Mouse (Mus musculus): ENCODE results near the gene Treh.

DNA sequence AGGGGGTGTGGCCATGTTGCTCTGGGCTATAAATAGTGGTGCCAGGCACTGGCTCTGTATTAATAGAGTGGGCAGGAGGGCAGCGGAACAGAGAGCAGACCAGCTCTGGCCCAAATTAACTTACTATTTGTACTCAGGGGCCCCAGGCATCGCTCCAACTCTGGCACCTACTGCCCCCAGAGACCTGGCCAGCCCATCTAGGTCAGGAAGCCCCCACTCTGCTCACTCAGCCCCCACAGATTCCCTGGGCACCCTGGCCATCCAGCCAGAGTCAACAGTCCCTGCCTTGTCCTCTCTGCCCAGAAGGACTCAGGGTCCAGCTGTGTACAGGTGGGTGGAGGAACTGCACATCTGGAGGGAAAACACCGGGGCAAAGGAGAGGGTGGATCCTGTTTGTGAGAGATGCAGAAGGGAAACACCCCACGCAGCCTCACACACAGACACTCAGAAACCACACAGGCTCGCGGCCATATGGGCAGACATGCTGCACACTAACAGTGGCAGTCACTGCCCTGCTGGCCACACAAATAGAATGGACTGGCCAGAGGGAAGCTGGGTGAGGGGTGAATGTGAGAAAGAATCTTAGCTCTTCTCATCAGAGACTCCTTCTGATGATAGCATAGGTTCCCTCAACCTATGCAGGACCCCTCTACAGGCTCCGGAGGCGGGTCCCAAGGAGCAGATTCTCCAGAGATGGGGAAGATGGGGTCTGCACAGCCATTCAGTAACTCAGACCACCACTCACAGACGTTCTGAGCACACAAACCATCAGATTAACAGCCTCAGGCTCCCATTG is 47.5 kb downstream of the Treh start:
- TF ChIP-seq CTCF (IDR thresholded peaks at IDR 0.05; ENCODE audit: low read depth, low read length): no peak
- TF ChIP-seq POLR2AphosphoS5 (IDR thresholded peaks at IDR 0.05; ENCODE audit: insufficient replicate concordance, low read depth, low read length): no peak
- TF ChIP-seq GATA1 (IDR thresholded peaks at IDR 0.05; ENCODE audit: borderline replicate concordance, low read length): no peak

All from G1E (cell line).